Mouse (Mus musculus) intestine, embryonic 15.5 days (tissue): ENCODE results near the gene Dtwd1. TPM values are rescaled to one million over a fixed set of nuclear protein-coding genes. Genes with fewer than 3 reads are reported as not detected.
"Not testable (repeated sequence)": the region's sequence is repeated elsewhere in the genome, so short reads cannot be mapped to it uniquely, and the experiment has no call there.

Experiments used
- ATAC-seq: fragments of 200-750 bp; cut with Nextera tagmentation; 2 replicates; pipeline ENCODE4 v1.8.0; 2017; ENCODE audit warnings: moderate TSS enrichment, moderate library complexity
- H3K27ac ChIP-seq: fragments of 300-500 bp; sonication (generic); 2 replicates; pipeline ENCODE4 v1.5.1; 2015; ENCODE audit warnings: mild to moderate bottlenecking, inconsistent platforms
- H3K27me3 ChIP-seq: fragments of 300-500 bp; sonication (generic); replicated peaks from 2 replicates; pipeline ENCODE4 v1.6.1; 2015; ENCODE audit warnings: inconsistent platforms
- H3K36me3 ChIP-seq: fragments of 300-500 bp; sonication (generic); 2 replicates; pipeline ENCODE4 v1.6.1; 2015; ENCODE audit warnings: inconsistent platforms
- H3K4me1 ChIP-seq: fragments of 300-500 bp; sonication (generic); replicated peaks from 2 replicates; pipeline ENCODE4 v1.6.1; 2015; ENCODE audit warnings: inconsistent platforms
- H3K4me2 ChIP-seq: fragments of 300-500 bp; sonication (generic); replicated peaks from 2 replicates; pipeline ENCODE4 v1.6.1; 2015; ENCODE audit warnings: mild to moderate bottlenecking, inconsistent platforms
- H3K4me3 ChIP-seq: fragments of 300-500 bp; sonication (generic); replicated peaks from 2 replicates; pipeline ENCODE4 v1.5.1; 2015; ENCODE audit warnings: inconsistent platforms
- H3K9ac ChIP-seq: fragments of 300-500 bp; sonication (generic); 2 replicates; pipeline ENCODE4 v1.6.1; 2015; ENCODE audit warnings: inconsistent platforms
- H3K9me3 ChIP-seq: fragments of 300-500 bp; sonication (generic); 2 replicates; pipeline ENCODE4 v1.6.1; 2016; ENCODE audit warnings: inconsistent platforms
- WGBS: fragments of 180-500 bp; shearing (Covaris S2); methylation state at CpG from one replicate; pipeline ENCODE4 v1.1.7; 2015; 5-methylcytosine and 5-hydroxymethylcytosine counted together
- polyA plus RNA-seq: library from polyadenylated mRNA; unstranded; fragments of >200 nt; fragmentation: Nextera tagmentation; extraction: Ambion mirVana; gene quantifications from 2 replicates; pipeline ENCODE4 v1.2.1, GENCODE M21; 2015

The Dtwd1 gene
- polyA plus RNA-seq, 1 experiment from 2014 or later, result 27.0 TPM

- not testable (repeated sequence) for H3K27ac ChIP-seq, H3K4me2 ChIP-seq, H3K9ac ChIP-seq, H3K4me3 ChIP-seq, H3K4me1 ChIP-seq, H3K27me3 ChIP-seq, ATAC-seq, H3K9me3 ChIP-seq, H3K36me3 ChIP-seq
- 90% methylated on average over 3 of the region's 3 CpGs for WGBS
Measured at GRCm38 (mm10) chr2:126214800-126215199, 62.9 kb downstream of the Dtwd1 start, which contains the start of gene Gm17555. Gene Gm17555, plus strand, starts transcription at chr2:126215100.

Other genes starting within 250 kb of the Dtwd1 start
- gene Fgf7, start 117.5 kb upstream of the Dtwd1 start, polyA plus RNA-seq, result 0.38 and 0.49 TPM in 2 replicates
- gene Fam227b, start 137 bp upstream of the Dtwd1 start, polyA plus RNA-seq, result not detected in 2 replicates
- not detected in 2 replicates for gene Gm17555, start 63.0 kb downstream of the Dtwd1 start, polyA plus RNA-seq